Mouse (Mus musculus) CD4-positive, CD25-positive, alpha-beta regulatory T cell, adult 2 months (primary cell): Measurements from ENCODE around the gene Bicc1.

Experiments used
- DNase-seq: peaks from one replicate; pipeline ENCODE4 v3.0.0-alpha.2; 2012; ENCODE audit warnings: low read depth, low spot score

Bicc1 gene

GRCm38 (mm10) chr10:71159676-71160235 is at the start of gene Bicc1:
Bicc1 (minus strand) TSS chr10:71159700.
- no peak for DNase-seq

- no peak for DNase-seq
Measured at GRCm38 (mm10) chr10:71201512-71201911, 42.0 kb upstream of the Bicc1 start.

- DNase-seq: no peak
Measured at GRCm38 (mm10) chr10:71200964-71201363, 41.5 kb upstream of the Bicc1 start.

GRCm38 (mm10) chr10:71198676-71199075 is 39.2 kb upstream of the Bicc1 start:
- no peak for DNase-seq

- DNase-seq: no peak
Measured at GRCm38 (mm10) chr10:71197036-71197785, 37.7 kb upstream of the Bicc1 start.

GRCm38 (mm10) chr10:71195501-71195900 is 36.0 kb upstream of the Bicc1 start:
- no peak for DNase-seq

- no peak for DNase-seq
Measured at GRCm38 (mm10) chr10:71194713-71195112, 35.2 kb upstream of the Bicc1 start.

- no peak for DNase-seq
Measured at GRCm38 (mm10) chr10:71193319-71193718, 33.8 kb upstream of the Bicc1 start.

GRCm38 (mm10) chr10:71192886-71193285 is 33.4 kb upstream of the Bicc1 start:
- no peak for DNase-seq

GRCm38 (mm10) chr10:71188681-71189080 is 29.2 kb upstream of the Bicc1 start:
- no peak for DNase-seq

- no peak for DNase-seq
Measured at GRCm38 (mm10) chr10:71185059-71185458, 25.6 kb upstream of the Bicc1 start.

- no peak for DNase-seq
Measured at GRCm38 (mm10) chr10:71183339-71184031, 24.0 kb upstream of the Bicc1 start.

GRCm38 (mm10) chr10:71181931-71182330 is 22.4 kb upstream of the Bicc1 start:
- DNase-seq: no peak

GRCm38 (mm10) chr10:71181091-71181490 is 21.6 kb upstream of the Bicc1 start:
- DNase-seq: no peak

- no peak for DNase-seq
Measured at GRCm38 (mm10) chr10:71180057-71180456, 20.6 kb upstream of the Bicc1 start.

GRCm38 (mm10) chr10:71177201-71177600 is 17.7 kb upstream of the Bicc1 start:
- no peak for DNase-seq

GRCm38 (mm10) chr10:71176341-71176740 is 16.8 kb upstream of the Bicc1 start:
- DNase-seq: no peak

- DNase-seq: no peak
Measured at GRCm38 (mm10) chr10:71175280-71175679, 15.8 kb upstream of the Bicc1 start.

GRCm38 (mm10) chr10:71171414-71171813 is 11.9 kb upstream of the Bicc1 start:
- DNase-seq: no peak

GRCm38 (mm10) chr10:71170771-71171170 is 11.3 kb upstream of the Bicc1 start:
- DNase-seq: no peak

- no peak for DNase-seq
Measured at GRCm38 (mm10) chr10:71169811-71170210, 10.3 kb upstream of the Bicc1 start.

- no peak for DNase-seq
Measured at GRCm38 (mm10) chr10:71169171-71169570, 9.7 kb upstream of the Bicc1 start.

- DNase-seq: no peak
Measured at GRCm38 (mm10) chr10:71160449-71160848, 949 bp upstream of the Bicc1 start.
